Mouse (Mus musculus) thymus, postnatal 25 days (tissue): ENCODE measurements around the gene Ercc6.

Experiments
- DNase-seq: peaks from one replicate; pipeline ENCODE4 v3.0.0; 2022

The Ercc6 gene

DNA sequence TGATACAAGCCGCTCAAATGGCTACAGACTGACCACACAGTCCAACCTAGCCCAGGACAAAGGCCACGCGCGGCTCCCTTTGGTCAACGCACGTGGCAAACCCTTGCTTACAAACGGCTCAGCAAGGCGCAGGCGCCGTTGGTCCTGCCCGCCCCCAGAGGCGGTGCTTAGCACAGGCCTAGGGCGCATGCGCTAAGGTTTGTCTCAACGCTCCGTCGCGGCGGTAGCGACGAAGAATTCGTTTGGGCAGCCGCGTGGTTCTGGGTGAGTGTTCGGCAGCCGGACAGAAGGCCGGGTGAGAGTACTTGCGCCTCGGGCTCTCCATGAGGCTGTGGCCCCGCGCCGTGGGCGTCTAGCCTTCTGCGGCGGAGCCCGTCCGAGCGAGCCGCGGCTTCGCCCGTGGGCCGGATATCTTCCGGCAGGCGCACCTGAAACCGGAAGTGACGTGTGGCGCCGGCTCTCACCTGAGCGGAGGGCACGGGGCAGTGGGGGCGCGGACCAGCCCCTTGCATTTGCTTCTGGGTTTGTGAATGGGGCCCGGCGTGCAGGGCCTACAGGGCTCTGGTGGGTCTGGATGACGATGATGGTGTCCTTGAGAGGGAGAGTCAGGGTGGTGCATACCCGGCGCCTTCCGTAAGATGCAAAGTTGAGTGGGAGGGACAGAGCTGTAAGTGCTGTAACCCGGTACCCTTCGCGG is at the start of gene Ercc6:
Gene Ercc6 (plus strand): TSS at position 186 of the 697 bp plus-strand sequence.
- DNase-seq: peak; percentile 92

DNA sequence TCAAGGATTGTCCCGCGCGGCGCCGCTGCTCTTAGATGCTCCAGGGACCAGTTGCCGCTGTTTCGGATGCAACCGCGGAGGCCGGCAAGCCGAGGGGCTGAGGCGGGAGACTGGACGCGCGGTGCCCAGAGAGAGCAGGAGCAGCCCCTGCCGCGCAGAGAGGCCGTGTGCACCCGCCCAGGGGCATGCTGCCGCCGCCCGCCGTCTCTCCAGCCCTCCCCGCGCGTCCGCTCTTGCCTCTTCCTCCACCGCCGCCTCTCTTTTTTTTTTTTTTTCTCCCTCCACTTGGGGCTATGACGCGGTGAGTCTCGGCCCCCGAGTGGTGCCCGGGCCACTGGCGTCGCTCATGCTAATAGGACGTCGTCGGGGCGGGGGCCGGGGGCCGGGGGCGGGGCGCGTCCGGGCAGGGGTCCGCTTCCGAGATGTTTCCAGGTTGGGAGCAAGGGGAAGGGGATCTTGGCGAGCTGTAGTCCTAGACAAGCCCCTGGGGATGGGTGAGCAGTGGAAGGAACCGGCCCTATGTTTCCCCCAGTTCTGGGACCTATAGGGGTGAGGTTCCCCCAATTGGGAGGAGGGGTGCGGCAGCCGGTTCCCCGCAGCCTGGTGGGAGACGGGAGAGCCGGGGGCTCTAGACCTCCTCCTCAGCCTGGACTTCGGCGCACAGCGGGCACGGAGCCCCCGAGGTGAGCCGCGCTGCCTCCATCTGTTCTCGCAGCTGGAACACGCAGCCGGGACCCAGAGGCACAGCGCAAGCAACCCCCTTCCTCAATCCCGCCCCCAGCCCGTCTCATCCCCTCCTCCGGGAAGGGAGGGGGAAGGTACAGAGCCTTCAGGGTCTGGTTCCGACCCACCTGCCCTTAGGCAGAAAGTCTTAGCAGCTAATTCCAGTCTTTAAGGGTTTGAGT is 48.5 kb upstream of the Ercc6 start, which contains the start of gene Slc18a3:
Gene Slc18a3 (minus strand): TSS at position 250 of the 905 bp plus-strand sequence.
- no peak for DNase-seq

DNA sequence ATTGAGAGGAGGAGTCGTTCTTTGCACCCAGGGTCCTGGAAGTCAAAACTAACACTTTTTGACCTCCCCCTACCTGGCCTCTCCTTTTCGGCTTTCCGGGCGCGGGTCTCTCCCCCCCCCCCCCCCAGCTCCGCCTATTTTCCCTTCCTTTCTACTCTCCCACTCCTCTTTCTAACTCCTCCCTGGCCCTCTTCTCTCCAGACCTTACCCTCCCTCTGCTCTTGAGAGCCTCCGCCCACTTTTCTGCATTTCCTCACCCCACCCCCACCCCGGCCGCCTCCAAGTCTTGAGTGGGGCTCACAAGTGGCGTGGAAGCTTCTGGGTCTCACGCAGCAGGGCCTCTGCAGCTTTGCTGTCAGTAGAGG is 47.8 kb upstream of the Ercc6 start:
- no peak for DNase-seq

DNA sequence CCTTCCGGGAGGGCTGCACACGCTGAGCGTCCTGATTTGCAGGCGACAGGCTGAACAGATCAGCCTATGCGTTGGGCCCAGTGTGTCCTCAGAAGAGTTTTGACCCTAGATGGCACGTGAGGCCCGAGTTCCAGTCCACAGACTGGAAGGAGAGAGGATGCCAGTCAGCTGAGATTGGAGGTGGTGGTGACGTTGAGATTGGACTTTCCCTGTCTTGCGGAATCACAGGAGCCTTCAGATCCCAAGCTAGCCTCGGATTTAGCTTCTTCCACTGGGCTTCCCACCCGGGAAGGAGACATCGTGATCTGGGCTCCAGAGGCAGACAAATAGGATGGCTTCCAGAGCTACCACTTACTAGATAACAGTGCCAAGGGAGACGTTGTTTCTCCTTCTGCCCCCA is 47.4 kb upstream of the Ercc6 start, which contains the start of gene Chat:
Gene Chat (minus strand): TSS at position 101 of the 400 bp plus-strand sequence.
- no peak for DNase-seq

DNA sequence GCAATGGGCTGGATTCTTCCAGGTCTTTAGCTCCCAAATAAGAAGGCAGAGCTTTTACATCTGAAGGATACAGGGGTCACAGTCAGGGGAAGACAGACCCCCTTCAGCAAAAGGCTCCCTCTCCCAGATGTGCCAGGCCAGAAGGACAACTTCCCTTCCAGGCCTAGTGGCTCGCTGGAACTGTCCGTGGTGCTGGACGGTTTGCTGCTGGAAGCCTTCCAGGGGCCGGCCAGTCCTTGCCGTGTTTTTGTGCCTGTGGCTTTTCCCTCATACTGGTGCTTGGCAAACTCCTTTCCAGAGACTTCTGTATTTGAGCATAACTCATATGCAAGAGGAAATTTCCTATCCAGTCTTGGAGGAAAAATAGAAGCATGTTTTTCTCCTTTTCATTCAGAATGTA is 45.7 kb upstream of the Ercc6 start:
- no peak for DNase-seq

DNA sequence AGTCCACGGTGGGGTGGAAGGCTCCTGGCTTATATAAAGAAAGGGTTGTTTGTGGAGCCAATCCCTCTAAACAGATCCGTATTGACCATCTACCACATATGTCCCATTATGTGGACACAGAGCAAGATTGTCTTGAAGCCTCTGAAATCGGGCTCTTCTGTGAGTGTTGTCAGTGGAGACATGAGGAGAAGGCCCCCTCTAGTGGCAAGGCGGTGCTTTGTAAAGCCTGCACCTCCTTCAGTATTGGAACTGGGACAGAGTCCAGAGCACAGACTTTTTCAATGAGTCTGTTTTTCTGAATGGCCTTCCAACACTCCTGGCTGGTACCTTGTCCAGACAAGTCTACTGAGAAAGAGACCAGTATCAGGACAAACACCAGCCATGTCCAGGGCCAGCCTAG is 40.3 kb upstream of the Ercc6 start:
- DNase-seq: peak; percentile 22

DNA sequence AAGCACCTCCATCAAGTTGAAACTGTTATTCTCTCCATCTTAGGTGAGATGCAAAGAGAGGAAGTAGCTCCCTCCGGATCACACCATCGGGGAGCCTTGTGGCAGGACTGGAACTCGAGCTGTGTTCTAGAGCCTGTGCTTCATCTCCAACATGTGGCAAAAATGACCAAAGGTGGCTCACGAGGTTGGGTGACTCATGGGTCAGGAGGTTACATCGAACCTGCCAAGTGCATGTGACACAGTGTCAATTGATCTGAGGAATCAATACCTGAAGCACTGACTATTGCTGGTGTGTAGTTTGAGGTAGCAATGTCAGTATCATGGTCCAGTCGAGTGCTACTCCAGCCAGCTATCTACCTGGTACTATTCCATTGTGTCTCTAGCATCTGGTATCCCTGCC is 36.8 kb upstream of the Ercc6 start:
- DNase-seq: no peak

DNA sequence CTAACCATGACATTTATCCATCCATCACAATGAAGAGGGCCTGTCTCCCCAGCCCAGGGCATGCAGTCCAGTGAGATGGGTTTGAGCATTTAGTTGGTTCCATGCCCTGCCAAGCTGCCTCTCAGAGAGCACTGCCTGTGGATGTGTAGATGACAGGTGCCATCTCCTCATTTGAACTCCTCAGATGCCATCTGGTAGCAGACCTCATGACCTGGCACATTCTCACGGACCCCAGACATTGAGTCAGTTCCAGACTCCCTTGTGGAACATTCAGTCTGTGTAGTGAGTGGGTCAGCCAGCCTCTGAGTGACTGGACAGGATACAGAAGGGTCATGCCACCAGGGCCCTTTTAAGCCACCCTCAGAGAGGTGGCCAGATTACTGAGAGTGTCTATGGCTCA is 35.7 kb upstream of the Ercc6 start:
- DNase-seq: no peak

DNA sequence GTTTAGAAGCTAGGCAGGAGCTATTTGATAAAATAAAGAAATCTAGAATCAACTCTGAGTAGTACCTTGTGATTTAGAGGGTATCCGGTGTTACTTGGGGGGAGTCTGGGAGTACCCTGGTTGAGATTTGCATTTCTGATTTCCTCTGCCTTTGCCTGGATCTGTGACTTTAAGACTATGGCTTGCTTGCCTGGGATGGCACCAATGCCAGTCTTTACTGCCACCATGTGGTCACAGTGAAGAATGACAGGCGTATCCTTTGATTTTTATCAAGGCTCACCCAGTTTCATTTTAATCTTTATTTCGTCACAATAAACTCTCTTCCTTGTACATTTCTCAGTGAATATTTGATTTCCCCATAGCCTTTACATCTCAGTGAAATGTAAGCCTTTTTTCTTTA is 31.3 kb upstream of the Ercc6 start:
- DNase-seq: no peak

- DNase-seq: no peak
Observed at GRCm38 (mm10) chr14:32492521-32492920, 20.8 kb upstream of the Ercc6 start.

- no peak for DNase-seq
Observed at GRCm38 (mm10) chr14:32496115-32496850, 17.0 kb upstream of the Ercc6 start.

- no peak for DNase-seq
Observed at GRCm38 (mm10) chr14:32501303-32501702, 12.0 kb upstream of the Ercc6 start.

GRCm38 (mm10) chr14:32502764-32503688 is 10.3 kb upstream of the Ercc6 start:
- DNase-seq: no peak

GRCm38 (mm10) chr14:32503897-32504296 is 9.4 kb upstream of the Ercc6 start:
- DNase-seq: no peak

DNA sequence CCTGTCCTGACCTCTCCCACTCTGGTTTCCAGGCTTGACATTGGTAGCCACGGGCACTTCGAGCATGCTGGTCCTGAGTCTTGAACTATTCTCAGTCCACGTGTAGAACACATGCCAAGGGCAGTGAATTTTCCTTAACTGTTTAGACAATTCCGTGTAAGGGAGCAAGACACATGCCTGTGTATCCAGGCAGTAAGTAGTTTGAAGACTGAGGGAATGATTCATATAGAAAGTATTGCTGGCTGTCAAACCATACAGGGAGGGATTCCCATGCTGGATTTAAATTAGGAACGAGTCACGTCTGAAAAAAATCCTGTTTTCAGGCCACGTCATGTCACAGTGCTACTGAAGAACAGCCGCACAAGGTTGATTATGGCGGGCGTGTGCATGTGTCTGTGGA is 7.0 kb upstream of the Ercc6 start:
- DNase-seq: no peak

DNA sequence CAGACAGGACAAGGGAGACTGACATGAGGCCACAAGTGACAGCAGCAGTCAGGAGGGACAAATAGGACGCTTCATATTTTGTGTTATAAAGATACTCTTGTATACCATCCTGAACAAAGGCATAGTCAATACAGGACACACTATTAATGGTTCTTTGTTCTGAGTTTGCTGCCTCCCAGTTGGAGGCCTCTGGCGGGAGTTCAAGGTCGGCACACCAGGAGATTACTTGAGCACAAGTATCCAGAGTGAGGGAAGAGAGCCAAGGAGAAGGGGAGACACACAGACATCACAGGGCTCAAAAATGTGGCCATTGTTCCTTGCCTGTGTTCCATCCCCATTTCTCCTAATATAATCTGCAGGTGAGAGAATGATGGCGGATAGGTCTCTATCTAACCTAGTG is 6.1 kb upstream of the Ercc6 start:
- DNase-seq: no peak

DNA sequence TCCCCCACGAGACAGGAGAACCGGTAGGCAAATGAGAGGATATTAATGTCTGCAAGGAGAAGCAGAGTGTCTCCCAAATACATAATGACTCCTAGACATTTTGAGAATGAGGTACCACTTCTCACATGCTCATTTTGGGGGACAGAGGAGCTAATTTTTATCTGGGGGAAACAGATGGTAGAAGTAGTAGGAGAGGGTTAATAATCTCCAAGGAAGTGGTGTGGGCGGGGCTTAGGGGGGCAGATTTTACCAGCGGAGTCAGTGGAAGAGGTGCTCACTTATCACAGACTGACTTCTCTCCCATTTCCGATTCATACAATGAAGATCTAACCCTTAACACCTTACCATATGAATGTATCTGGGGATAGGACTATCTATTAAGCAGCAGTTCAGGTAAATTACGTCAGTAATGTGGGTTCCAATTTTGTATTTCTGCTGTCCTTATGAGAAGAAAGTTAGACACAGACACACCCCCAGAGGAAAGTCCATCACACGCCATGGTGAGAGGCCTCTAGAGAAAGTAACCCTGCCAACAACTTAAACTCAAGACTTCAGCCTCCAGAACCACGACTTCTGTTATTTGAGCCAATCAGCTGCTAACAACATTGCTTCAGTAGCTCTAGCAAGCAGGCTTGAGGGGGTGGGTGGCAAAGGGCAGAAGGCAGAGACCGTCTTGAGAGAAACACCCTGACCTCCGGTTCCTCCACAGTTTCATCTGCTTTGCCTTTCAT is 5.1 kb upstream of the Ercc6 start:
- DNase-seq: no peak

GRCm38 (mm10) chr14:32509443-32509961 is 3.8 kb upstream of the Ercc6 start:
- no peak for DNase-seq

DNA sequence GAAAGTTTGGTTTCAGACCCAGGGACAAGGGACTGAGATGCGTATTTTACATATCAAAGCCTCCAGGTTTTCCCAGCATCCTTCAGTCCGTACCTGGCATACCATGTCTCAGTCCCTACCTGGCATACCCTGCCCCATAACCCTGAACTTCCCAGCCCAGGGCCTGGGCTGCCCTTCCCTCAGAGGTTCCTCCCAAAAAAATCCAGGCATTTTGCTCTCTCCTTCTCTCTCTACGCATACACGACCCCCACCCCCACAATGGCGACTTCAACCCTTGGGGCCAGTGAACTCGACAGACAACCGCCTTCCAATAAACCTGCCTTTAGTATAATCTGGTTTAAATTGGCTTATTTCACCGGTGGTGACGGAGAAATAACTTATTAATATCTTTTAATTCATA is 409 bp upstream of the Ercc6 start:
- no peak for DNase-seq

- DNase-seq: no peak
Observed at GRCm38 (mm10) chr14:32516086-32516485, 2.8 kb downstream of the Ercc6 start.

DNA sequence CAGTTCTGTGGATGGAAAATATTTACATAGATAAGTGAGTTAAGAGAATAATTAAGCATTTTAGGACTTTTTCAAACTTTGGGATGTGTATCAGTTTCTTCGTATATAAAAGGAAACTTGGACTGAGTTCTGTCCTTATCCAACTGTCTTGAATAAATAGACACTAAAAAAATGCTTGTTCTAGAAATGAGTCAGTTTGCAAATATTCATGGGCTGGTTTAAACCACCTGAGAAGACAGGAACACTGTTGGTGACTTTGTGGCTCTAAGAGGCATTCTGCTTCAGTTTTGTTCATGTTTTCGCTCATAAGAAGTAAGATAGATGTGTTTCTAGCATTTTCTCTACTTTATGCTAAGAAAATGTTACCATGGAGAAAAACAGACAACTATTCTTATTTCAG is 5.2 kb downstream of the Ercc6 start:
- no peak for DNase-seq
